Comparison of ENCODE assay signal across 8 mouse cellular contexts in genomic region chr3:93522611-93523010, GRCm38 (mm10). TPM values are rescaled to one million over a fixed set of nuclear protein-coding genes. Genes with fewer than 3 reads are reported as not detected.
DNase-seq lines count a peak whose midpoint lies in the region; ATAC-seq and TF ChIP-seq lines count a peak whose summit lies in the region.

No protein-coding gene starts in this region.

- no peak overlapping the region for H3K9ac ChIP-seq in kidney, embryonic 14.5 days (ENCODE audit: low read depth, low read length)

- peak; percentile 51 for DNase-seq in kidney, adult 11 months
- peak; percentile 52 for DNase-seq in brain, embryonic 14.5 days (ENCODE audit: low read depth)
- DNase-seq in gastrocnemius, adult 2 months, result peak; percentile 67
- DNase-seq in kidney, adult 2 months, result peak; percentile 79
- peak; percentile 64 for DNase-seq in limb, embryonic 10.5 days (ENCODE audit: low spot score)
- DNase-seq in retina, embryonic 14.5 days (ENCODE audit: low spot score), result peak; percentile 78
- DNase-seq in urinary bladder, postnatal 25 days (ENCODE audit: low spot score), result peak; percentile 74

- no peaks in the 10 kb centered on the region for H3K27me3 ChIP-seq in kidney, embryonic 14.5 days (ENCODE audit: control insufficient read depth, insufficient read depth, low read length)
- H3K27me3 ChIP-seq in kidney, adult 2 months (replicated peaks; ENCODE audit: control insufficient read depth, insufficient read depth, low read length), result no peaks in the 10 kb centered on the region
- peaks cover 7% of the 10 kb centered on the region; the same call in 1 of the 2 replicates for H3K27me3 ChIP-seq in limb, embryonic 10.5 days (ENCODE audit: low read depth, poor library complexity, severe bottlenecking)

- TF ChIP-seq CTCF in brain, embryonic 14.5 days (IDR thresholded peaks at IDR 0.05; ENCODE audit: borderline replicate concordance, extremely low read depth, insufficient read depth, insufficient read length), result peak; percentile 83
- peak; percentile 92 for TF ChIP-seq CTCF in gastrocnemius, adult 2 months (IDR thresholded peaks at IDR 0.05)
- peak; percentile 86 for TF ChIP-seq CTCF in kidney, adult 2 months (conservative IDR thresholded peaks at IDR 0.05; ENCODE audit: insufficient read depth, insufficient read length, low read depth, low read length)

- ATAC-seq in kidney, embryonic 14.5 days (ENCODE audit: low FRiP score, low TSS enrichment), result no peak

- no peak overlapping the region for H3K4me3 ChIP-seq in kidney, embryonic 14.5 days (ENCODE audit: low read length)
- H3K4me3 ChIP-seq in gastrocnemius, adult 2 months, result peak overlapping the region; percentile 87
- no peak overlapping the region for H3K4me3 ChIP-seq in kidney, adult 2 months (ENCODE audit: insufficient read depth, low read depth, low read length)
- H3K4me3 ChIP-seq in limb, embryonic 10.5 days, result no peak overlapping the region

- peaks cover 27% of the 10 kb centered on the region for H3K36me3 ChIP-seq in kidney, embryonic 14.5 days (ENCODE audit: control insufficient read depth, insufficient read depth, low read length)
- peaks cover 3% of the 10 kb centered on the region for H3K36me3 ChIP-seq in kidney, adult 2 months (ENCODE audit: control insufficient read depth, insufficient read depth, low read length)
- H3K36me3 ChIP-seq in limb, embryonic 10.5 days, result peaks cover 20% of the 10 kb centered on the region; the same call in 1 of the 2 replicates

- no peak overlapping the region; the same call in 1 of the 2 replicates for H3K4me2 ChIP-seq in kidney, embryonic 14.5 days (replicated peaks; ENCODE audit: low read depth, low read length)

- WGBS in kidney, embryonic 14.5 days, result 48% methylated on average over 7 of the region's 7 CpGs
- 33% methylated on average over 7 of the region's 7 CpGs for WGBS in kidney, adult 2 months
- WGBS in limb, embryonic 10.5 days, result 50% methylated on average over 7 of the region's 7 CpGs

- no peak overlapping the region for H3K27ac ChIP-seq in kidney, embryonic 14.5 days (ENCODE audit: low read depth, low read length)
- H3K27ac ChIP-seq in gastrocnemius, adult 2 months, result peak overlapping the region; percentile 62
- H3K27ac ChIP-seq in kidney, adult 2 months (ENCODE audit: insufficient read depth, low read depth, low read length), result no peak overlapping the region
- no peak overlapping the region for H3K27ac ChIP-seq in limb, embryonic 10.5 days

- no peak for TF ChIP-seq POLR2A in brain, embryonic 14.5 days (IDR thresholded peaks at IDR 0.05; ENCODE audit: borderline replicate concordance, extremely low read depth, insufficient read depth, insufficient read length, poor library complexity, severe bottlenecking)
- TF ChIP-seq POLR2A in kidney, adult 2 months (IDR thresholded peaks at IDR 0.05; ENCODE audit: low read depth, low read length), result no peak

- peaks cover 8% of the 10 kb centered on the region for H3K4me1 ChIP-seq in kidney, embryonic 14.5 days (ENCODE audit: control insufficient read depth, insufficient read depth, low read length)
- H3K4me1 ChIP-seq in kidney, adult 2 months (ENCODE audit: control insufficient read depth, insufficient read depth, low read length), result peaks cover 9% of the 10 kb centered on the region; the same call in 1 of the 2 replicates
- peaks cover 8% of the 10 kb centered on the region; the same call in 1 of the 2 replicates for H3K4me1 ChIP-seq in limb, embryonic 10.5 days

- intact Hi-C loops in gastrocnemius, adult 2 months (cut with DNase I), result no loop called here

- H3K9me3 ChIP-seq in kidney, embryonic 14.5 days (ENCODE audit: control insufficient read depth, low read length), result no peaks in the 10 kb centered on the region
- no peaks in the 10 kb centered on the region for H3K9me3 ChIP-seq in limb, embryonic 10.5 days (replicated peaks)

RNA-seq across cellular contexts. Expression of gene S100a11, which starts 2.3 kb away (rescaled TPM):
- polyA plus RNA-seq in kidney, embryonic 14.5 days (2014; fragmentation: Nextera tagmentation; extraction: Ambion mirVana), result 1,151 and 1,469 TPM in 2 replicates
- polyA plus RNA-seq in brain, embryonic 14.5 days (2012; rRNA removed), result 49.1 and 111 TPM in 2 replicates
- 10 to 100 TPM; 27.0 to 48.3 TPM for total RNA-seq in gastrocnemius, adult 2 months (2021)
- polyA plus RNA-seq in kidney, adult 2 months (2012; rRNA removed), result 183 and 285 TPM in 2 replicates
- 241 and 293 TPM in 2 replicates for polyA plus RNA-seq in limb, embryonic 10.5 days (2016; fragmentation: Nextera tagmentation; extraction: Ambion mirVana)

RNA-seq across cellular contexts. Expression of gene S100a10, which starts 32.3 kb away (rescaled TPM):
- 407 and 546 TPM in 2 replicates for polyA plus RNA-seq in kidney, embryonic 14.5 days (2014; fragmentation: Nextera tagmentation; extraction: Ambion mirVana)
- polyA plus RNA-seq in brain, embryonic 14.5 days (2012; rRNA removed), result 58.6 and 70.5 TPM in 2 replicates
- 10 to 100 TPM; 29.0 to 61.7 TPM for total RNA-seq in gastrocnemius, adult 2 months (2021)
- polyA plus RNA-seq in kidney, adult 2 months (2012; rRNA removed), result 83.6 and 104 TPM in 2 replicates
- polyA plus RNA-seq in limb, embryonic 10.5 days (2016; fragmentation: Nextera tagmentation; extraction: Ambion mirVana), result 74.9 and 78.4 TPM in 2 replicates

RNA-seq across cellular contexts. Expression of gene Tchhl1, which starts 54.1 kb away (rescaled TPM):
- polyA plus RNA-seq in kidney, embryonic 14.5 days (2014; fragmentation: Nextera tagmentation; extraction: Ambion mirVana), result 0.46 and 0.54 TPM in 2 replicates
- polyA plus RNA-seq in brain, embryonic 14.5 days (2012; rRNA removed), result not detected in 2 replicates
- total RNA-seq in gastrocnemius, adult 2 months (2021), result not detected
- polyA plus RNA-seq in kidney, adult 2 months (2012; rRNA removed), result 0.34 and 0.47 TPM in 2 replicates
- not detected in 2 replicates for polyA plus RNA-seq in limb, embryonic 10.5 days (2016; fragmentation: Nextera tagmentation; extraction: Ambion mirVana)
